Mouse (Mus musculus) T-helper 17 cell (primary cell): ENCODE results near the gene Tshz2.

ENCODE experiments used
- in situ Hi-C, 2 experiments: fragments of 300-600 bp; cut with MboI, MseI; formaldehyde crosslinking; loops; 1 replicate in 1 of 2; 2 replicates in 1 of 2; pipeline ENCODE4 v1.15.1; 2025; ENCODE audit warnings: high pct_unique_total_duplicates in 2 of 2

The Tshz2 gene

GRCm38 (mm10) chr2:169699141-169699540 lies 66.3 kb downstream of the Tshz2 start:
- in situ Hi-C loops, result no loop called here

GRCm38 (mm10) chr2:169699862-169700511 lies 67.2 kb downstream of the Tshz2 start:
- in situ Hi-C loops, result no loop called here

- in situ Hi-C loops, result no loop called here
Observed at GRCm38 (mm10) chr2:169702725-169703486, 70.1 kb downstream of the Tshz2 start.

GRCm38 (mm10) chr2:169721793-169722326 lies 89.0 kb downstream of the Tshz2 start:
- in situ Hi-C loops, result no loop called here

GRCm38 (mm10) chr2:169722341-169722740 lies 89.5 kb downstream of the Tshz2 start:
- in situ Hi-C loops, result no loop called here

GRCm38 (mm10) chr2:169723645-169724462 lies 91.0 kb downstream of the Tshz2 start:
- in situ Hi-C loops, result no loop called here

- in situ Hi-C loops, result no loop called here
Observed at GRCm38 (mm10) chr2:169728651-169729280, 96.0 kb downstream of the Tshz2 start.

GRCm38 (mm10) chr2:169730551-169730996 lies 97.8 kb downstream of the Tshz2 start:
- in situ Hi-C loops, result no loop called here

- in situ Hi-C loops, result no loop called here
Observed at GRCm38 (mm10) chr2:169734053-169734452, 101.2 kb downstream of the Tshz2 start.

GRCm38 (mm10) chr2:169735475-169736406 lies 102.9 kb downstream of the Tshz2 start:
- in situ Hi-C loops, result no loop called here

- in situ Hi-C loops, result loop anchor here in 1 of 2 experiments (10.0 kb wide), 1 partner anchor 1224 kb away; no protein-coding TSS in a partner anchor
Observed at GRCm38 (mm10) chr2:169740996-169741395, 108.2 kb downstream of the Tshz2 start.

GRCm38 (mm10) chr2:169742791-169743190 lies 110.0 kb downstream of the Tshz2 start:
- in situ Hi-C loops, result loop anchor here in 1 of 2 experiments (10.0 kb wide), 1 partner anchor 1222 kb away; no protein-coding TSS in a partner anchor

- in situ Hi-C loops, result loop anchor here in 1 of 2 experiments (10.0 kb wide), 1 partner anchor 1222 kb away; no protein-coding TSS in a partner anchor
Observed at GRCm38 (mm10) chr2:169743294-169743693, 110.5 kb downstream of the Tshz2 start.

- in situ Hi-C loops, result loop anchor here in 1 of 2 experiments (10.0 kb wide), 1 partner anchor 1221 kb away; no protein-coding TSS in a partner anchor
Observed at GRCm38 (mm10) chr2:169743910-169744309, 111.1 kb downstream of the Tshz2 start.

GRCm38 (mm10) chr2:169747114-169747642 lies 114.4 kb downstream of the Tshz2 start:
- in situ Hi-C loops, result loop anchor here in 1 of 2 experiments (10.0 kb wide), 1 partner anchor 1218 kb away; no protein-coding TSS in a partner anchor

- in situ Hi-C loops, result loop anchor here in 1 of 2 experiments (10.0 kb wide), 1 partner anchor 1215 kb away; no protein-coding TSS in a partner anchor
Observed at GRCm38 (mm10) chr2:169749331-169749945, 116.6 kb downstream of the Tshz2 start.

GRCm38 (mm10) chr2:169750574-169751491 lies 118.0 kb downstream of the Tshz2 start:
- in situ Hi-C loops, result no loop called here

- in situ Hi-C loops, result no loop called here
Observed at GRCm38 (mm10) chr2:169752126-169752525, 119.3 kb downstream of the Tshz2 start.
